9 mouse cellular contexts compared by ENCODE assay signal in the genomic region with DNA sequence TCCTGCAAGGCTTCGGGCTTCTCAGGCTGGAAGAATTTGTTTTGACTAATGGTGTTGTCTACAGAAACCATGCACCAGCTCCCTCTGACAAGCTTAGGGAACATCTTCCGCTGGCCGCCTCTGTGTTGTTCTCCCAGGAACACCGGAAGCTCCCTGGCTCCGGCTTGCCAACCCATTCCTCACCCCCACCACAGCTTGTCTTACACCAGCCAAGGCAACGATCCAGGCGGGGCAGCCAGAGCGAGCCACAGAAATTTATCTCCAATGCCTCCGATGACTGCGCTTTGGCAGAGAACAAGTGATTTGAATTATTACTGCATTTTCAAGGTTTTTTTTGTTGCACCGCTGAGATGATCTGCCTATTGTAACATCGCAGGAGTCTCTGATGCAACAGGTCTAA.
A peak's percentile ranks its signal among the peaks of the same experiment; 100 is the strongest.
DNase-seq lines count a peak whose midpoint lies in the region; ATAC-seq and TF ChIP-seq lines count a peak whose summit lies in the region.
"Had no signal": no experiment of that assay in that cellular context is flagged by ENCODE, and none has a peak within 500 bp of the region (broad histone marks: within the 10 kb centered on the region; RNA-seq: fewer than 3 reads in every experiment).

No protein-coding gene starts in this region.

- H3K27ac ChIP-seq in intestine, embryonic 15.5 days: no peak overlapping the region
- no peak overlapping the region for H3K27ac ChIP-seq in intestine, postnatal 0 days (ENCODE audit: low read depth, low read length)
- no peak overlapping the region for H3K27ac ChIP-seq in lung, postnatal 0 days (ENCODE audit: low read length)
- no peak overlapping the region for H3K27ac ChIP-seq in heart, embryonic 10.5 days

- peak; percentile 14 for DNase-seq in NIH3T3 (ENCODE audit: low read depth)
- DNase-seq in adrenal gland, postnatal 36 days: peak; percentile 80 to 86
- peak; percentile 27 for DNase-seq in lung, postnatal 0 days (ENCODE audit: low spot score)
- no peak for DNase-seq in thymus, postnatal 25 days
- DNase-seq in layer of hippocampus, postnatal 14 days (ENCODE audit: low spot score in 2 of 2): no peak
- DNase-seq in heart, embryonic 10.5 days (ENCODE audit: low spot score): no peak
- DNase-seq: forebrain, postnatal 0 days had no signal

- peak; percentile 29; the same call in 1 of the 2 replicates for ATAC-seq in intestine, embryonic 15.5 days
- ATAC-seq in intestine, postnatal 0 days: no peak
- ATAC-seq in lung, postnatal 0 days: no peak
- ATAC-seq: forebrain, postnatal 0 days had no signal

- no peak for TF ChIP-seq CTCF in intestine, postnatal 0 days (IDR thresholded peaks at IDR 0.05; ENCODE audit: low read depth)
- TF ChIP-seq CTCF in lung, postnatal 0 days (IDR thresholded peaks at IDR 0.05): no peak

- no peak overlapping the region for H3K4me2 ChIP-seq in intestine, embryonic 15.5 days (replicated peaks)
- no peak overlapping the region for H3K4me2 ChIP-seq in intestine, postnatal 0 days (replicated peaks; ENCODE audit: low read depth)
- H3K4me2 ChIP-seq in lung, postnatal 0 days (replicated peaks; ENCODE audit: low read depth, low read length): no peak overlapping the region

- WGBS in intestine, embryonic 15.5 days: 55% methylated on average over 12 of the region's 12 CpGs
- WGBS in intestine, postnatal 0 days: 55% methylated on average over 12 of the region's 12 CpGs
- 59% methylated on average over 12 of the region's 12 CpGs for WGBS in lung, postnatal 0 days
- 86% methylated on average over 12 of the region's 12 CpGs for WGBS in heart, embryonic 10.5 days

- no peak overlapping the region for H3K9ac ChIP-seq in intestine, embryonic 15.5 days
- no peak overlapping the region for H3K9ac ChIP-seq in intestine, postnatal 0 days (ENCODE audit: low read depth, low read length)
- no peak overlapping the region for H3K9ac ChIP-seq in lung, postnatal 0 days (replicated peaks; ENCODE audit: low read depth)
- H3K9ac ChIP-seq: forebrain, postnatal 0 days had no signal

- no peaks in the 10 kb centered on the region for H3K9me3 ChIP-seq in intestine, embryonic 15.5 days
- H3K9me3 ChIP-seq in intestine, postnatal 0 days (ENCODE audit: control insufficient read depth): no peaks in the 10 kb centered on the region
- H3K9me3 ChIP-seq in lung, postnatal 0 days (ENCODE audit: low read length): no peaks in the 10 kb centered on the region
- no peaks in the 10 kb centered on the region for H3K9me3 ChIP-seq in heart, embryonic 10.5 days

- no peak for TF ChIP-seq EP300 in lung, postnatal 0 days (IDR thresholded peaks at IDR 0.05)

- H3K4me3 ChIP-seq in intestine, embryonic 15.5 days (replicated peaks): no peak overlapping the region
- H3K4me3 ChIP-seq in intestine, postnatal 0 days (ENCODE audit: low read depth, low read length): no peak overlapping the region
- H3K4me3 ChIP-seq in lung, postnatal 0 days (ENCODE audit: low read depth, low read length): no peak overlapping the region
- H3K4me3 ChIP-seq in heart, embryonic 10.5 days: no peak overlapping the region

- no peaks in the 10 kb centered on the region for H3K27me3 ChIP-seq in intestine, embryonic 15.5 days (replicated peaks)
- no peaks in the 10 kb centered on the region for H3K27me3 ChIP-seq in intestine, postnatal 0 days (replicated peaks; ENCODE audit: control insufficient read depth, insufficient read depth, low read length)
- no peaks in the 10 kb centered on the region; the same call in 1 of the 2 replicates for H3K27me3 ChIP-seq in lung, postnatal 0 days (replicated peaks; ENCODE audit: insufficient read depth, low read length)
- H3K27me3 ChIP-seq in heart, embryonic 10.5 days (ENCODE audit: insufficient read depth, poor library complexity, severe bottlenecking): no peaks in the 10 kb centered on the region

- peaks cover 18% of the 10 kb centered on the region for H3K4me1 ChIP-seq in intestine, embryonic 15.5 days (replicated peaks)
- H3K4me1 ChIP-seq in intestine, postnatal 0 days (replicated peaks; ENCODE audit: control insufficient read depth, insufficient read depth, low read length): no peaks in the 10 kb centered on the region
- H3K4me1 ChIP-seq in lung, postnatal 0 days (ENCODE audit: insufficient read depth, low read depth, low read length): no peaks in the 10 kb centered on the region
- no peaks in the 10 kb centered on the region for H3K4me1 ChIP-seq in heart, embryonic 10.5 days

- no peaks in the 10 kb centered on the region for H3K36me3 ChIP-seq in intestine, embryonic 15.5 days
- no peaks in the 10 kb centered on the region for H3K36me3 ChIP-seq in intestine, postnatal 0 days (ENCODE audit: control insufficient read depth, insufficient read depth)
- H3K36me3 ChIP-seq in lung, postnatal 0 days (ENCODE audit: insufficient read depth, low read length): no peaks in the 10 kb centered on the region
- no peaks in the 10 kb centered on the region for H3K36me3 ChIP-seq in heart, embryonic 10.5 days

Comparison
In these comparisons a context has a peak if more than half of its experiments do, and no peak if none do; other contexts are left out.
1. DNase-seq: peak in NIH3T3 (single experiment), adrenal gland, postnatal 36 days (2 of 2) and lung, postnatal 0 days (single experiment); none in thymus, postnatal 25 days (single experiment), layer of hippocampus, postnatal 14 days (0 of 2) and heart, embryonic 10.5 days (single experiment).